8 mouse cellular contexts compared by ENCODE assay signal in the genomic region with DNA sequence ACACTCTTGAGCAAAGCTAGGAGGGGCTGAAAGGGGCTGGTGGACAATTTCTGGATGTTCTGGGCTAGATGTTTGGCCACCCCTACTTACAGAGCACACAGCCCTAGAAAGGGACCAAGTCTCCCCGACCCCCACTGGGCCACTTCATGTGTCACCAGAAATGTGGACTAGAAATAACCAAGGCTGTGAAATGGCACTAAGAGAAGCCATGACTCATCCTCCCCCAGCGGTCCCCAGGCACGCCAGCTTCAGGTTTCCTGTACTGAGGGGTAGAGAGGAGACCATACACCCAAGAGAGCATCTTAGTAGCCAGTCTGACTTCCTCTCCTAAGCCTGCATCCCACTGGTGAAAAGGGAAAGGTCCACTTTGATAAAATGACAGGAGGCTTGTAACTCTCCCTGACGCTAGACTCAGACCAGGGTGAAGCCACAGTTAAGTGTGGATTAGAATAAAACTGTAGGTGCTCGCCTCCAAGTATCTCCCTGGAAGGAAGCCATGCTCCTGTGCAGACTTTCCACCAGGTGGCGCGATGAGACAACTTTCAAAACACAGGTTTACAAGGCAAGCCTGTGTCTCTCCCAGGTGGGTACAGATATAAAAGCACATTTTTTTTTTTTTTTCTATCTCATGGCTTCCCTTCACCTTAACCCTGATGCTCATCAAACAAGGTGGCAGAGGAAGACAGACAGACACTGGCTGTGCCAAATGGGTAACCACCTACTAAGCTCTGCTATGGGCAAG. TPM values are rescaled to one million over a fixed set of nuclear protein-coding genes. Genes with fewer than 3 reads are reported as not detected.
DNase-seq lines count a peak whose midpoint lies in the region; ATAC-seq lines count a peak whose summit lies in the region.

No protein-coding gene starts in this region.

- DNase-seq in ovary, postnatal 14 days (ENCODE audit: low spot score), result peak; percentile 49
- no peak for DNase-seq in ovary, adult 18-20 months (ENCODE audit: low spot score)
- DNase-seq in adrenal gland, adult 8-10 months, result peak; percentile 19
- DNase-seq in embryo, embryonic 10.5 days (ENCODE audit: low spot score), result peak; percentile 82
- peak; percentile 66 for DNase-seq in kidney, postnatal 14 days
- peak; percentile 35 to 61 for DNase-seq in lung, adult 18-20 months
- peak; percentile 32 for DNase-seq in skeletal muscle tissue, adult 2 months (ENCODE audit: low read depth, low spot score)

- ATAC-seq in erythroid progenitor cell, adult 5-6 weeks (replicated peaks; ENCODE audit: low FRiP score, poor library complexity, severe bottlenecking), result no peak

RNA-seq across cellular contexts. Expression of gene Neurog3, which starts 27.9 kb away (rescaled TPM):
- not detected for total RNA-seq in adrenal gland, adult 8-10 months (2022)
- total RNA-seq in erythroid progenitor cell, adult 5-6 weeks (2015; ENCODE audit: low replicate concordance), result not detected in 2 replicates
- total RNA-seq in erythroid progenitor cell, adult 5-6 weeks (2017; ENCODE audit: low replicate concordance), result not detected in 2 replicates

RNA-seq across cellular contexts. Expression of gene Fam241b, which starts 38.7 kb away (rescaled TPM):
- 10 to 100 TPM in 2 of 4 experiments, 1 to 10 TPM in 2; 5.6 to 11.7 (median 8.7) TPM for total RNA-seq in adrenal gland, adult 8-10 months (2022)
- not detected in 2 replicates for total RNA-seq in erythroid progenitor cell, adult 5-6 weeks (2015; ENCODE audit: low replicate concordance)
- total RNA-seq in erythroid progenitor cell, adult 5-6 weeks (2017; ENCODE audit: low replicate concordance), result not detected in 2 replicates

Comparison
In these comparisons a context has a peak if more than half of its experiments do, and no peak if none do; other contexts are left out.
1. RNA of gene Fam241b, which starts 38.7 kb away (total RNA-seq): 5.6 to 11.7 TPM in adrenal gland, adult 8-10 months; not detected in erythroid progenitor cell, adult 5-6 weeks; every median in the first group is over 4 times any median in the second.